In genomic region chr1:60659041-60659440, GRCm38 (mm10) we compare ENCODE assay signal across 27 mouse cellular contexts. TPM values are rescaled to one million over a fixed set of nuclear protein-coding genes. Genes with fewer than 3 reads are reported as not detected.
A peak's percentile ranks its signal among the peaks of the same experiment; 100 is the strongest.
DNase-seq lines count a peak whose midpoint lies in the region; ATAC-seq and TF ChIP-seq lines count a peak whose summit lies in the region.
"Had no signal": no experiment of that assay in that cellular context is flagged by ENCODE, and none has a peak within 500 bp of the region (broad histone marks: within the 10 kb centered on the region; RNA-seq: fewer than 3 reads in every experiment).

No protein-coding gene starts in this region.

- TF ChIP-seq CTCF in gastrocnemius, adult 2 months (IDR thresholded peaks at IDR 0.05) = no peak
- TF ChIP-seq CTCF in intestine, postnatal 0 days (IDR thresholded peaks at IDR 0.05; ENCODE audit: low read depth) = no peak
- TF ChIP-seq CTCF in liver, postnatal 0 days (IDR thresholded peaks at IDR 0.05; ENCODE audit: low read depth) = no peak

- H3K36me3 ChIP-seq in intestine, postnatal 0 days (ENCODE audit: control insufficient read depth, insufficient read depth) = no peaks in the 10 kb centered on the region
- no peaks in the 10 kb centered on the region for H3K36me3 ChIP-seq in intestine, embryonic 15.5 days
- no peaks in the 10 kb centered on the region for H3K36me3 ChIP-seq in liver, postnatal 0 days (replicated peaks; ENCODE audit: insufficient read depth, low read length)
- H3K36me3 ChIP-seq: embryonic facial prominence, embryonic 13.5 days; embryonic facial prominence, embryonic 15.5 days; forebrain, embryonic 10.5 days; forebrain, embryonic 12.5 days; G1E had no signal

- no peak for TF ChIP-seq EP300 in liver, postnatal 0 days (IDR thresholded peaks at IDR 0.05; ENCODE audit: low read depth)

- no peak for ATAC-seq in intestine, postnatal 0 days
- ATAC-seq in intestine, embryonic 15.5 days = no peak
- no peak for ATAC-seq in liver, postnatal 0 days
- ATAC-seq: CD4-positive, CD25-positive, alpha-beta regulatory T cell, adult 4 months; forebrain, embryonic 14.5 days; forebrain, embryonic 16.5 days; Patski had no signal

- no peak overlapping the region for H3K4me2 ChIP-seq in intestine, postnatal 0 days (replicated peaks; ENCODE audit: low read depth)
- H3K4me2 ChIP-seq in intestine, embryonic 15.5 days (replicated peaks) = no peak overlapping the region
- no peak overlapping the region for H3K4me2 ChIP-seq in liver, postnatal 0 days (ENCODE audit: low read depth, low read length)
- H3K4me2 ChIP-seq: embryonic facial prominence, embryonic 13.5 days; embryonic facial prominence, embryonic 15.5 days; forebrain, embryonic 12.5 days had no signal

- H3K27ac ChIP-seq in gastrocnemius, adult 2 months = 0 out of 2 replicates have a peak overlapping the region, but pooled peaks have one; percentile 12
- H3K27ac ChIP-seq in intestine, postnatal 0 days (ENCODE audit: low read depth, low read length) = peak overlapping the region; percentile 47
- H3K27ac ChIP-seq in intestine, embryonic 15.5 days = no peak overlapping the region
- H3K27ac ChIP-seq in liver, postnatal 0 days (ENCODE audit: low read depth) = peak overlapping the region; percentile 64
- H3K27ac ChIP-seq: embryonic facial prominence, embryonic 13.5 days; embryonic facial prominence, embryonic 15.5 days; forebrain, embryonic 10.5 days; forebrain, embryonic 12.5 days had no signal

- no peak overlapping the region for H3K9ac ChIP-seq in intestine, postnatal 0 days (ENCODE audit: low read depth, low read length)
- H3K9ac ChIP-seq in intestine, embryonic 15.5 days = no peak overlapping the region
- H3K9ac ChIP-seq in liver, postnatal 0 days (replicated peaks) = no peak overlapping the region
- H3K9ac ChIP-seq: embryonic facial prominence, embryonic 13.5 days; embryonic facial prominence, embryonic 15.5 days; forebrain, embryonic 12.5 days had no signal

- 80% methylated on average over 2 of the region's 2 CpGs for WGBS in intestine, postnatal 0 days
- WGBS in intestine, embryonic 15.5 days = 74% methylated on average over 2 of the region's 2 CpGs
- WGBS in liver, postnatal 0 days (ENCODE audit: insufficient replicate concordance) = 73% methylated on average over 2 of the region's 2 CpGs

- no peaks in the 10 kb centered on the region for H3K27me3 ChIP-seq in intestine, postnatal 0 days (replicated peaks; ENCODE audit: control insufficient read depth, insufficient read depth, low read length)
- no peaks in the 10 kb centered on the region for H3K27me3 ChIP-seq in intestine, embryonic 15.5 days (replicated peaks)
- no peaks in the 10 kb centered on the region for H3K27me3 ChIP-seq in liver, postnatal 0 days (ENCODE audit: insufficient read depth, low read length)
- H3K27me3 ChIP-seq: CH12.LX; embryonic facial prominence, embryonic 13.5 days; embryonic facial prominence, embryonic 15.5 days; forebrain, embryonic 12.5 days; Patski had no signal

- H3K4me1 ChIP-seq in intestine, postnatal 0 days (replicated peaks; ENCODE audit: control insufficient read depth, insufficient read depth, low read length) = peaks cover 6% of the 10 kb centered on the region; the same call in 1 of the 2 replicates
- peaks cover 11% of the 10 kb centered on the region for H3K4me1 ChIP-seq in intestine, embryonic 15.5 days (replicated peaks)
- H3K4me1 ChIP-seq in liver, postnatal 0 days (ENCODE audit: insufficient read depth) = peaks cover 23% of the 10 kb centered on the region
- H3K4me1 ChIP-seq: embryonic facial prominence, embryonic 13.5 days; embryonic facial prominence, embryonic 15.5 days; forebrain, embryonic 10.5 days; forebrain, embryonic 12.5 days had no signal

- no peak for DNase-seq in gastrocnemius, adult 2 months
- no peak for DNase-seq in gastrocnemius, postnatal 36 days
- DNase-seq in liver, postnatal 0 days = no peak
- no peak for DNase-seq in liver
- DNase-seq: adrenal gland, adult 2 months; adrenal gland, postnatal 10 days; adrenal gland, postnatal 25 days; B cell, adult 2 months; cerebellum, adult 11 months; cerebellum, adult 18-20 months; cerebellum, adult 8-10 months; cerebellum, adult 9-11 months; cerebellum, postnatal 36 days; embryo, embryonic 11 days had no signal

- H3K9me3 ChIP-seq in intestine, postnatal 0 days (ENCODE audit: control insufficient read depth) = no peaks in the 10 kb centered on the region
- no peaks in the 10 kb centered on the region for H3K9me3 ChIP-seq in intestine, embryonic 15.5 days
- no peaks in the 10 kb centered on the region for H3K9me3 ChIP-seq in liver, postnatal 0 days (ENCODE audit: low read length)
- H3K9me3 ChIP-seq: embryonic facial prominence, embryonic 13.5 days; embryonic facial prominence, embryonic 15.5 days; forebrain, embryonic 10.5 days; forebrain, embryonic 12.5 days; G1E had no signal

- no peak overlapping the region for H3K4me3 ChIP-seq in gastrocnemius, adult 2 months
- H3K4me3 ChIP-seq in intestine, postnatal 0 days (ENCODE audit: low read depth, low read length) = no peak overlapping the region
- H3K4me3 ChIP-seq in intestine, embryonic 15.5 days (replicated peaks) = no peak overlapping the region
- no peak overlapping the region for H3K4me3 ChIP-seq in liver, postnatal 0 days (ENCODE audit: low read depth, low read length)
- H3K4me3 ChIP-seq: embryonic facial prominence, embryonic 13.5 days; embryonic facial prominence, embryonic 15.5 days; erythroblast, embryonic 14.5 days; forebrain, embryonic 10.5 days; forebrain, embryonic 12.5 days had no signal

- intact Hi-C loops in gastrocnemius, adult 2 months (cut with DNase I) = no loop called here
- intact Hi-C loops in gastrocnemius, postnatal 36 days (cut with DNase I) = loop anchor here (5.0 kb wide), 1 partner anchor 92 kb away; the partner anchor contains the start of gene Raph1

RNA-seq across cellular contexts. Expression of gene Cd28, which starts 57.6 kb away (rescaled TPM):
- 1 to 10 TPM; 2.8 to 4.8 TPM for total RNA-seq in gastrocnemius, adult 2 months (2021)
- total RNA-seq in gastrocnemius, postnatal 36 days (2021) = 1 to 10 TPM; 2.2 to 2.6 TPM
- polyA plus RNA-seq in intestine, postnatal 0 days (2015; fragmentation: Nextera tagmentation; extraction: Ambion mirVana) = 0.13 and 0.14 TPM in 2 replicates
- 0.15 and 0.25 TPM in 2 replicates for polyA plus RNA-seq in intestine, embryonic 15.5 days (2015; fragmentation: Nextera tagmentation; extraction: Ambion mirVana)
- 0.05 and 0.07 TPM in 2 replicates for polyA plus RNA-seq in liver, postnatal 0 days (2015; fragmentation: Nextera tagmentation; extraction: Ambion mirVana)
- polyA plus RNA-seq: G1E, Patski had no signal
